Comparison of ENCODE assay signal across 23 mouse cellular contexts in the genomic region with DNA sequence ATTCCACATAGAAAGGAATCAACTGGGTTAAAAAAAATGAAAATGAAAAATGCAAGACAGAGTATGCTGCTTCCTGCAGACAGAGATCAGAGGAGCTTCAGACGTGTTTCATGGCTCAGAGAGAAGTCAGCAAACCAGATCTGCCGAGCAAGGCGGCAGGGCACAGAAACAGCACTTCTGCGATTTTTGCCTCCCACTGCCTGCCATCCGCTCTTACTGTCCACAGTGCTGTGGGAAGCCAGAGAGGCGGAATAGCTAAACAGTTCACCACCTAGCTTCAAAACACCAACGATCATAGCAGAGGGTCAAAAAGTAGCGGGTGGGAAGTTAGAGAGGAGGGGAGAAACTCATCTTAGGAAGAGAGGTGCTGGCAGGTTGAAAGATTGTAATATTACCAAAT.
A peak's percentile ranks its signal among the peaks of the same experiment; 100 is the strongest.
DNase-seq lines count a peak whose midpoint lies in the region; ATAC-seq and TF ChIP-seq lines count a peak whose summit lies in the region.
"Had no signal": no experiment of that assay in that cellular context is flagged by ENCODE, and none has a peak within 500 bp of the region (broad histone marks: within the 10 kb centered on the region; RNA-seq: fewer than 3 reads in every experiment).

No protein-coding gene starts in this region.

- no peak for ATAC-seq in hindbrain, embryonic 13.5 days (ENCODE audit: low FRiP score)
- ATAC-seq in hindbrain, embryonic 14.5 days (ENCODE audit: low FRiP score) = no peak
- no peak for ATAC-seq in lung, embryonic 14.5 days (ENCODE audit: insufficient read depth)
- no peak for ATAC-seq in embryonic facial prominence, embryonic 14.5 days (ENCODE audit: low read depth)
- no peak for ATAC-seq in liver, embryonic 12.5 days
- ATAC-seq: hindbrain, embryonic 16.5 days; intestine, postnatal 0 days; lung, postnatal 0 days had no signal

- intact Hi-C loops in left cerebral cortex, adult 2 months (cut with DNase I) = no loop called here

- peaks cover 20% of the 10 kb centered on the region; the same call in 1 of the 2 replicates for H3K4me1 ChIP-seq in hindbrain, embryonic 13.5 days (replicated peaks)
- H3K4me1 ChIP-seq in hindbrain, embryonic 14.5 days (replicated peaks; ENCODE audit: control insufficient read depth, insufficient read depth, low read length) = no peaks in the 10 kb centered on the region
- peaks cover 35% of the 10 kb centered on the region for H3K4me1 ChIP-seq in lung, embryonic 14.5 days (ENCODE audit: insufficient read depth)
- peaks cover 53% of the 10 kb centered on the region for H3K4me1 ChIP-seq in embryonic facial prominence, embryonic 10.5 days
- H3K4me1 ChIP-seq in embryonic facial prominence, embryonic 14.5 days (ENCODE audit: control insufficient read depth, insufficient read depth, low read length) = peaks cover 42% of the 10 kb centered on the region
- H3K4me1 ChIP-seq in liver, embryonic 12.5 days = 0 out of 2 replicates have a peak, but pooled peaks cover 8% of the 10 kb centered on the region

- H3K36me3 ChIP-seq in hindbrain, embryonic 13.5 days = no peaks in the 10 kb centered on the region
- H3K36me3 ChIP-seq in hindbrain, embryonic 14.5 days (replicated peaks; ENCODE audit: control insufficient read depth, insufficient read depth) = no peaks in the 10 kb centered on the region
- H3K36me3 ChIP-seq in lung, embryonic 14.5 days (ENCODE audit: insufficient read depth) = no peaks in the 10 kb centered on the region
- H3K36me3 ChIP-seq in embryonic facial prominence, embryonic 10.5 days (replicated peaks) = no peaks in the 10 kb centered on the region
- H3K36me3 ChIP-seq in embryonic facial prominence, embryonic 14.5 days (ENCODE audit: control insufficient read depth, insufficient read depth, low read length) = no peaks in the 10 kb centered on the region
- no peaks in the 10 kb centered on the region for H3K36me3 ChIP-seq in liver, embryonic 12.5 days
- H3K36me3 ChIP-seq: forebrain, embryonic 12.5 days; heart, embryonic 15.5 days; limb, embryonic 15.5 days; liver, embryonic 15.5 days had no signal

- no peak overlapping the region for H3K9ac ChIP-seq in hindbrain, embryonic 13.5 days
- H3K9ac ChIP-seq in hindbrain, embryonic 14.5 days = no peak overlapping the region
- no peak overlapping the region for H3K9ac ChIP-seq in lung, embryonic 14.5 days
- no peak overlapping the region; the same call in 1 of the 2 replicates for H3K9ac ChIP-seq in embryonic facial prominence, embryonic 14.5 days (ENCODE audit: low read depth, low read length)
- H3K9ac ChIP-seq in liver, embryonic 12.5 days = no peak overlapping the region
- H3K9ac ChIP-seq: forebrain, embryonic 12.5 days; heart, embryonic 15.5 days; limb, embryonic 15.5 days; liver, embryonic 15.5 days had no signal

- WGBS in hindbrain, embryonic 13.5 days = 78% methylated on average over 8 of the region's 8 CpGs
- 77% methylated on average over 8 of the region's 8 CpGs for WGBS in hindbrain, embryonic 14.5 days
- WGBS in lung, embryonic 14.5 days = 48% methylated on average over 8 of the region's 8 CpGs
- WGBS in embryonic facial prominence, embryonic 10.5 days = 81% methylated on average over 8 of the region's 8 CpGs
- 42% methylated on average over 8 of the region's 8 CpGs for WGBS in embryonic facial prominence, embryonic 14.5 days
- WGBS in liver, embryonic 12.5 days (ENCODE audit: insufficient replicate concordance) = 73% methylated on average over 8 of the region's 8 CpGs

- no peak for TF ChIP-seq CTCF in lung, embryonic 14.5 days (IDR thresholded peaks at IDR 0.05; ENCODE audit: low read depth)
- TF ChIP-seq CTCF in left cerebral cortex, adult 2 months (IDR thresholded peaks at IDR 0.05) = no peak

- no peak overlapping the region for H3K4me3 ChIP-seq in hindbrain, embryonic 13.5 days
- H3K4me3 ChIP-seq in hindbrain, embryonic 14.5 days (replicated peaks; ENCODE audit: low read length) = no peak overlapping the region
- H3K4me3 ChIP-seq in lung, embryonic 14.5 days (ENCODE audit: low read depth, low read length) = no peak overlapping the region
- H3K4me3 ChIP-seq in embryonic facial prominence, embryonic 10.5 days = no peak overlapping the region
- no peak overlapping the region for H3K4me3 ChIP-seq in embryonic facial prominence, embryonic 14.5 days (ENCODE audit: low read depth, low read length)
- no peak overlapping the region for H3K4me3 ChIP-seq in liver, embryonic 12.5 days
- H3K4me3 ChIP-seq in left cerebral cortex, adult 2 months = no peak overlapping the region
- H3K4me3 ChIP-seq: erythroblast, embryonic 14.5 days; forebrain, embryonic 12.5 days; gastrocnemius, adult 2 months; heart, embryonic 15.5 days; limb, embryonic 15.5 days; liver, embryonic 15.5 days had no signal

- H3K9me3 ChIP-seq in hindbrain, embryonic 13.5 days = no peaks in the 10 kb centered on the region
- no peaks in the 10 kb centered on the region for H3K9me3 ChIP-seq in hindbrain, embryonic 14.5 days (ENCODE audit: control insufficient read depth, low read length)
- H3K9me3 ChIP-seq in lung, embryonic 14.5 days (ENCODE audit: low read depth, low read length) = no peaks in the 10 kb centered on the region
- H3K9me3 ChIP-seq in embryonic facial prominence, embryonic 10.5 days = no peaks in the 10 kb centered on the region
- no peaks in the 10 kb centered on the region for H3K9me3 ChIP-seq in embryonic facial prominence, embryonic 14.5 days (ENCODE audit: control insufficient read depth, low read length)
- no peaks in the 10 kb centered on the region for H3K9me3 ChIP-seq in liver, embryonic 12.5 days (replicated peaks)
- H3K9me3 ChIP-seq: forebrain, embryonic 12.5 days; heart, embryonic 15.5 days; limb, embryonic 15.5 days; liver, embryonic 15.5 days had no signal

- no peak for DNase-seq in hindbrain, embryonic 14.5 days (ENCODE audit: low spot score)
- DNase-seq in lung, embryonic 14.5 days = no peak
- no peak for DNase-seq in lung, adult 18-20 months
- DNase-seq in embryonic facial prominence, embryonic 10.5 days (ENCODE audit: low spot score) = no peak
- DNase-seq in embryonic facial prominence, embryonic 14.5 days (ENCODE audit: low spot score) = no peak
- no peak for DNase-seq in left cerebral cortex, adult 2 months (ENCODE audit: extremely low spot score in 1 of 2, low spot score in 2 of 2)
- DNase-seq: adrenal gland, adult 8-10 months; cerebellum, adult 8-10 months; embryo, embryonic 11 days; gastrocnemius, adult 2 months; heart, postnatal 4 days; thymus, postnatal 25 days had no signal

- H3K27me3 ChIP-seq in hindbrain, embryonic 13.5 days = 0 out of 2 replicates have a peak, but pooled peaks cover 3% of the 10 kb centered on the region
- no peaks in the 10 kb centered on the region for H3K27me3 ChIP-seq in hindbrain, embryonic 14.5 days (ENCODE audit: control insufficient read depth, insufficient read depth, low read length)
- H3K27me3 ChIP-seq in lung, embryonic 14.5 days (ENCODE audit: insufficient read depth, low read length) = no peaks in the 10 kb centered on the region
- no peaks in the 10 kb centered on the region for H3K27me3 ChIP-seq in embryonic facial prominence, embryonic 10.5 days (replicated peaks; ENCODE audit: low read depth, poor library complexity, severe bottlenecking)
- H3K27me3 ChIP-seq in embryonic facial prominence, embryonic 14.5 days (replicated peaks; ENCODE audit: control insufficient read depth, insufficient read depth, low read length) = no peaks in the 10 kb centered on the region
- no peaks in the 10 kb centered on the region for H3K27me3 ChIP-seq in liver, embryonic 12.5 days (replicated peaks)
- H3K27me3 ChIP-seq: forebrain, embryonic 12.5 days; heart, embryonic 15.5 days; limb, embryonic 15.5 days; liver, embryonic 15.5 days had no signal

- no peak overlapping the region for H3K4me2 ChIP-seq in hindbrain, embryonic 13.5 days
- H3K4me2 ChIP-seq in hindbrain, embryonic 14.5 days (replicated peaks) = no peak overlapping the region
- no peak overlapping the region for H3K4me2 ChIP-seq in lung, embryonic 14.5 days
- H3K4me2 ChIP-seq in embryonic facial prominence, embryonic 14.5 days (ENCODE audit: low read depth, low read length) = no peak overlapping the region
- H3K4me2 ChIP-seq in liver, embryonic 12.5 days = no peak overlapping the region
- H3K4me2 ChIP-seq: forebrain, embryonic 12.5 days; heart, embryonic 15.5 days; limb, embryonic 15.5 days; liver, embryonic 15.5 days had no signal

- H3K27ac ChIP-seq in hindbrain, embryonic 13.5 days = peak overlapping the region; percentile 19; the same call in 1 of the 2 replicates
- no peak overlapping the region; the same call in 1 of the 2 replicates for H3K27ac ChIP-seq in hindbrain, embryonic 14.5 days
- 0 out of 2 replicates have a peak overlapping the region, but pooled peaks have one; percentile 19 for H3K27ac ChIP-seq in lung, embryonic 14.5 days (ENCODE audit: low read depth)
- peak overlapping the region; percentile 65; the same call in 1 of the 2 replicates for H3K27ac ChIP-seq in embryonic facial prominence, embryonic 10.5 days (replicated peaks)
- 0 out of 2 replicates have a peak overlapping the region, but pooled peaks have one; percentile 49 for H3K27ac ChIP-seq in embryonic facial prominence, embryonic 14.5 days (replicated peaks; ENCODE audit: low read depth, low read length)
- no peak overlapping the region for H3K27ac ChIP-seq in liver, embryonic 12.5 days
- H3K27ac ChIP-seq in left cerebral cortex, adult 2 months = no peak overlapping the region
- H3K27ac ChIP-seq: forebrain, embryonic 12.5 days; gastrocnemius, adult 2 months; limb, embryonic 15.5 days; liver, embryonic 15.5 days; macrophage had no signal

Comparison
In these comparisons a context has a peak if more than half of its experiments do, and no peak if none do; other contexts are left out.
1. H3K27ac ChIP-seq: peak in hindbrain, embryonic 13.5 days (single experiment), lung, embryonic 14.5 days (single experiment), embryonic facial prominence, embryonic 10.5 days (single experiment) and embryonic facial prominence, embryonic 14.5 days (single experiment); none in hindbrain, embryonic 14.5 days (single experiment), liver, embryonic 12.5 days (single experiment) and left cerebral cortex, adult 2 months (single experiment).